Mouse (Mus musculus): ENCODE data around the gene Gm48551. TPM values are rescaled to one million over a fixed set of nuclear protein-coding genes. Genes with fewer than 3 reads are reported as not detected.
A peak's percentile ranks its signal among the peaks of the same experiment; 100 is the strongest.

The Gm48551 gene
- polyA plus RNA-seq, 1 experiment from 2014 or later = 3.1 TPM

DNA sequence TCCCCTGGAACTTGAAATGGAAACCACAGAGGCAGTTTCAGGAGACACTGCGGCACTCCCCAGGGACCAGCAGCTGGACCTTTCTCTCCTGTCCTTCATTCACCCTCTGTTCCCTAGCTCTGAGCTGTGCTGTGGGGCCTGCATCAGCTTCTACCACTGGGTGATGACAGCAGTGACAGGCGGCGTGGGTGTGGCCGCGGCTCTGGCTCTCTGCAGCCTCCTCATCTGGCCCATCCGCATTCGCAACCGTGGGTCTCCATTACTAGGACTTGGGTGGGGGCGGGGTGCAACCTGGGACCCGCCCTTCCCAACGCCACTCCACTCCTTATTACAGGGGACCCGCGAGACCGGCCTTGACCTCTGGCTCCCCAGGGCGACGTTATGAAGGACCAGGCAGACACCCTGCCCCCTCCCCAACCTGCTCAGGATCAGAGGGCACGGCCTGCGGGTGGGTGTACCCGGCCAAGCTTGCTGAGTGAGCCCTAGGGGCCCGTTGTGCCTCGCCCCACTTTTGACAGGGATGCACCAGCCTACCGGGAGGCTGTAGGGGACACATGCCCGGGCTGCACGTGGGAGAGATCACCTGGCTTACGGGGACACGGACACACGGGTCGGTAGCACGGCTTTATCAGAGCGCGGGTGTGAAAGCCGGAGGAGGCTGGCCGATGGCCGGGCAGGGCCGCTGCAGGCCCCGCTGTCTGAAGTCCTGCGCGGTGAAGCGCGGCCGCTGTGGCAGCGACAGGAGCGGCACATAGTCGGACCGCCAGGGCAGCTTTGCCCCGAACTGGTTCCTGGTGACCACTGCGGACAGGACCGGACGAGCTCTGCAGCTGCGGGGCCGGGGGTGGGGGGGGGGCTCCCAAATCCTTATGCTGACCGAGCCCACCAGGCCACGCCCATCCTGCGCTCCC is 20.6 kb upstream of the Gm48551 start:
- Histone ChIP-seq H3K9me3 (no peaks in the 10 kb centered on the region), H3K4me1 (peaks cover 93% of the 10 kb centered on the region), H3K27me3 (ENCODE audit: insufficient read depth, poor library complexity, severe bottlenecking) (peaks cover 35% of the 10 kb centered on the region), H3K36me3 (peaks cover 40% of the 10 kb centered on the region), H3K4me3 (peak overlapping the region; percentile 64), H3K27ac (peak overlapping the region; percentile 90)
- peak; percentile 94 for DNase-seq (ENCODE audit: low spot score)
- WGBS = 5% methylated on average over 54 of the region's 54 CpGs

DNA sequence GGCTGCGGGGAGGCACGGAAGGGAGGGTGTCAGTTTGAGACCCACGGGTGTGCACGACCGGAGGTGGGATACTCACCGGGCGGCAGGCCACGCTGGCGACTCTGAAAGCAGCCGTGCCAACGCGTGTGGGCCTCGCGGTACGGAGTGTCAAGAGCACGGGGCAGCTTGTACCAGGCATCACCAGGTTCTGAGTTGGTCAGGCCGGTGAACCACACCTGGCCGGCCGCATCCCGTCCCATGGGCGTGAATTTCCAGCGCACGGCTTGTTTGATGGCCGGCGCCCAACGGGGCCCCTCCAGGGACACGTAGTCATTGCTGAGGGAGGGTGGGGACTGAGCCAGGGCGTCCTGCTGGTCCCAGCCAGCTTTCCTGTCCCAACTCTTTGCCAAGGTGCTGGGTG is 19.6 kb upstream of the Gm48551 start:
- WGBS = 14% methylated on average over 28 of the region's 28 CpGs
- H3K9me3 ChIP-seq = no peaks in the 10 kb centered on the region
- peaks cover 35% of the 10 kb centered on the region for H3K27me3 ChIP-seq (ENCODE audit: insufficient read depth, poor library complexity, severe bottlenecking)
- peaks cover 50% of the 10 kb centered on the region for H3K36me3 ChIP-seq
- H3K4me3 ChIP-seq = peak overlapping the region; percentile 64
- H3K4me1 ChIP-seq = peaks cover 88% of the 10 kb centered on the region
- H3K27ac ChIP-seq = peak overlapping the region; percentile 78
- no peak for DNase-seq (ENCODE audit: low spot score)

DNA sequence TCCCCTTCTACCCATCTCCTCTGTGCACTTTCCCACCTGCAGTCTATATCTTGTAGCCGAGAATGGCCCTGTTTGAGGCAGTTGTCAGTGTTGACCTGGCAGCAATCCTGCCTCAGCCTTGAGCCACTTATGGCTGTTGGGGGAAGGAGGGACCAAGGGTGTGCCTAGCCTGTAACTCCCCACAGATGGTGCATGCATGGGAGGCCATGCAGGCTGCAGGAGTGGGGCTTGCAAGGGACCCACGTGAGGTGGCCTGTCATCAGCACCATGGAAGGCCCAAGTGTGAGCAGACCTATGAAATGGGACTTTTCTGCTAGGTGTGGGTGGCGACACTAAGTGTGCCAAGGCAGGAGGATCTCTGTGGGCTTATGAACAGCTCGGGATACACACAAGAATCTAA is 19.2 kb upstream of the Gm48551 start:
- Histone ChIP-seq H3K27me3 (ENCODE audit: insufficient read depth, poor library complexity, severe bottlenecking) (peaks cover 35% of the 10 kb centered on the region), H3K9me3 (no peaks in the 10 kb centered on the region), H3K4me3 (peak overlapping the region; percentile 64), H3K4me1 (peaks cover 84% of the 10 kb centered on the region), H3K27ac (peak overlapping the region; percentile 78), H3K36me3 (peaks cover 54% of the 10 kb centered on the region)
- DNase-seq (ENCODE audit: low spot score) = no peak
- WGBS = 36% methylated on average over 4 of the region's 4 CpGs

DNA sequence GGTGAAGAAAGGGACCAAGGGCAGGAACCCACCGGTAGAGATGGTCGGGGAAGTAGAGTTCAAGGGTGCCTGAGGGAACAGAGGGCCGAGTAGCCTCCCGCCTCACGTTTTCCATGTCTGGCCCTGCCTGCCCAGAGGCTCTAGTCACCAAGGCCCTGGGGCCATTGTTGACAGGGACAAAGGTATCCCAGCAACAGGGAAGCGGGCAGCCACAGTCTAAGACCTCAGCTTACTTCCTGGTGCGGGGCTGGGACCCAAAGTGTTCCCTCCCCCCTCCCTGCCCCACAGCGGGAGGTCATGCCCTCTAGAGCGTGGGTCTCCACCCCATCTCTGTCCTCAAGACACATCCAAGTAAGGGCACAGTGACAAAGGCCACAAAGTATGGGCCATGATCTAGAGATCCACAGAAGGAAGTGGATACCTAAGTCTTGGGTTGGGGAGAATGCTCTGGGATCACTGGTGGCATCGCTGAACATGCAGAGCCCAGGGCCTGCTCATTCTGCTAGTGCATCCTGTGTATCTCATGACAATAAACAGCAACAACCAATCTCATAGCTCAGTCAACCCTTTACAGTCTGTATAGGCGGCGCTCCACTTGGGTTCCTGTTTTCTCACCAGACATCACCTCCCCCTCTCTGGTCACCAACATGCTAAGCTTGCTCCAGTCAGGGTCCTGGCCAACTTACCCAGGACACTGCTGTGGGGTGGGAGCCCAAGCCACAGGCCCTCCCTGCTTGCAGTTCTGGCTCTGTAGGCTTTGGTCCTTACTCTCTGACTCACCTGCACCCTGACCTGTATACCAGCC is 18.4 kb upstream of the Gm48551 start, which contains the start of gene 4930404N11Rik:
4930404N11Rik (minus strand) TSS at position 145 of the 805 bp plus-strand sequence.
- Histone ChIP-seq H3K27ac (peak within 1 kb of the TSS; percentile 78), H3K27me3 (ENCODE audit: insufficient read depth, poor library complexity, severe bottlenecking) (peaks cover 35% of the 10 kb centered on the region), H3K36me3 (peaks cover 62% of the 10 kb centered on the region), H3K4me3 (peak within 1 kb of the TSS; percentile 64), H3K4me1 (peaks cover 76% of the 10 kb centered on the region), H3K9me3 (no peaks in the 10 kb centered on the region)
- DNase-seq (ENCODE audit: low spot score) = no peak
- 31% methylated on average over 12 of the region's 12 CpGs for WGBS

DNA sequence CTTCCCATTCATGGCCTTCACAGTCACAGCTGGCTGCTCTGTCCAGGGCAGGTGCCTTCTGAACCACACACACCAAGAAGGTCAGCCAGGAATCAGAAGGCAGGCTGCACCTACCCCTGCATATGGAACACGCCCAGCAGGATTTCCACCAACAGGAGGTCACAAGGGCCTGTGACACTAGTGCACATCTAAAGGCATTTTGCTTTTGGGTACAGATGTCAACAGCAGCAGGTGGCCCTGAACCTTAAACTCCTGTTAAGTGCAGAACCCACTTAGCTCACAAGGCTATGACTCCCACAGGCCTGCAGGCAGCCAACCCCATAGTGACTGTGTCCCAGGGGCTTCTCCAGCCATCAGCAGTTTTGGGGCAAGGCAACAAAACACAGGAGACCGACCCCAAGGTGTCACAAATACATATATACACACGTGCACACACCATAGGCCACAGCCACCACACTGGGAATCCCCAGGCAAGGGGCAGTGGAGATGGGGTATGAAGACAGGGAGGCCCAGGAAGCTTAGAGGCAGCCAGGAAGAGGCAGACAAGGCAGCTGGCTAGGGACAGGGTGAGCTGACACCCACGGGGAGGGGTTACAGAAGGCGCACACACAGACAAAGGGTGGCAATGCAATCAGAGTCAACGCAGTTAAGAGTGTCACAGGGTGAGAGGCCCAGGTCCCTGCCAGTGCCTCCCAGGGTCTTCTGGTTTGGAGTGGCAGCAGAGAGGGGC is 17.6 kb upstream of the Gm48551 start:
- Histone ChIP-seq H3K27ac (0 out of 2 replicates have a peak overlapping the region, but pooled peaks have one; percentile 62), H3K4me1 (peaks cover 68% of the 10 kb centered on the region), H3K9me3 (no peaks in the 10 kb centered on the region), H3K36me3 (peaks cover 69% of the 10 kb centered on the region), H3K4me3 (no peak overlapping the region), H3K27me3 (ENCODE audit: insufficient read depth, poor library complexity, severe bottlenecking) (peaks cover 35% of the 10 kb centered on the region)
- DNase-seq (ENCODE audit: low spot score) = no peak
- 80% methylated on average over 6 of the region's 6 CpGs for WGBS

DNA sequence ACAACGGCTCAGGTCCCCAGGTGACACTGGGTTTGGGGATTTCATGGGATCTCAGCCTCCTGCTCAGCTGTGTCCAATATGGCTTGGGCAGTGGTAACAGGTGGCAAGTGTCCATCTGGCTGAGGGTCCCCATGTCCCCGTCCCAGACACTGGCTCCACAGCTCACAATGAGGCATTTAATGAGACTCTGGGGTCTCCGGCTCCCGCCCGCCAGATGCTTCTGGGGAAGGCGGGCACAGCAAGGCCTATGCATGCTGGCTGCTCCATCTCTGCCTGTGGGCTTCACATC is 17.1 kb upstream of the Gm48551 start:
- DNase-seq (ENCODE audit: low spot score) = no peak
- peaks cover 63% of the 10 kb centered on the region for H3K4me1 ChIP-seq
- WGBS = 96% methylated on average over 6 of the region's 6 CpGs
- H3K9me3 ChIP-seq = no peaks in the 10 kb centered on the region
- H3K4me3 ChIP-seq = no peak overlapping the region
- no peak overlapping the region for H3K27ac ChIP-seq
- H3K27me3 ChIP-seq (ENCODE audit: insufficient read depth, poor library complexity, severe bottlenecking) = peaks cover 31% of the 10 kb centered on the region
- H3K36me3 ChIP-seq = peaks cover 69% of the 10 kb centered on the region

DNA sequence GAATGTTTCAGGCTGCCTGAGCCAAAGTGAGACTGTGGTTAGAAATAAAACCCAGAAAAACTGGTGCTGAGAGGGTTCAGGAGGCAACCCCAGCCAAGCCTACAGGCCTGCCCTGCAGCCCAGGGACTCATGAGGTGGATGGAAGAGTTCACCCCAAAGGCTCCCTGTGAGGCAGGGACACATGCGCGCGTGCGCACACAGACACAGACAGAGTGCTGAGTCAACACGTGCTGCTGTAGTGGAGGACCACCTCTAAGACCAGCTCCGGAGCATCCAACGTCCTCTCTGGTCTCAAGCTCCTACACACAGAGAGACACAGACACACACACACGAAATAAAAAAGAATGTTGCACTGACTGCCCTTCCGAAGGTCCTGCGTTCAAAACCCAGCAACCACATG is 8.9 kb upstream of the Gm48551 start:
- 95% methylated on average over 10 of the region's 10 CpGs for WGBS
- Histone ChIP-seq H3K27ac (no peak overlapping the region), H3K27me3 (ENCODE audit: insufficient read depth, poor library complexity, severe bottlenecking) (no peaks in the 10 kb centered on the region), H3K4me3 (no peak overlapping the region), H3K9me3 (no peaks in the 10 kb centered on the region), H3K4me1 (peaks cover 35% of the 10 kb centered on the region), H3K36me3 (peaks cover 55% of the 10 kb centered on the region)
- no peak for DNase-seq (ENCODE audit: low spot score)

DNA sequence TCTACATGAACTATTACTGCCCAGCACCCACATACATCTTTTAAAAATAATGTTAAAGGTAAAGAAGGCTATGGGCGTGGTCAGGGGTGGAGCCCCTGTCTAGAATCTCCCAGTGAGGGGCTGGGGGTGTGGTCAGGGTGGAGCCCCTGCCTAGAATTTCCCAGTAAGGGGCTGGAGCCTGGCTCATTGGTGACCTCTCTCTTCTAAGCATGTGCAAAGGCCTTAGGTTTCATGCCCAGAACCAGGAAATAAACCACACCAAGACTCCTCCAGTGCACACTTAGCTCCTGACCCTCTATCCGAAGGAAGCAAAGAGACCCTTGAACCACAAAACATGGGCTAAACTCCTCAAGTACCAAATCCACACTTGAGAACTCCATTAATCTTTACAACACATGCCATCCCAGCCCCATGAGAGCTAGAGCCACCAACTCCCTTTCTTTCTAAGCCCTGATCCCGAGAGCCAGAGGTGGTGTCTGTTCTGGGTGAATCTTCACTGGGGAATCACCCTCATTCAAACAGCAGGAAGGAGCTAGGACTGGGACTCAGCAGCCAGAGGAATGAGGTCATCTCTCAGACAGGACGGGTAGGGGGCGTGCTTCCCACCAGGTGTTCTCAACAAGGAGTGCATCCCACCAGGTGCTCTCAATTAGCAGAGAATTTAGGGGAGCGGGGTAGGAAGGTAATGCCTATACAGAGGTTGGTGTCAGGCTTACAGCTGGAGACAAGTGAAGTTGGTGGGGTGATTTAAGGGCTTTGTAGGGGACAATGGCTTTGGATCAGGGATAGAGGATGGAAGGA is 7.5 kb upstream of the Gm48551 start:
- Histone ChIP-seq H3K4me3 (peak overlapping the region; percentile 94), H3K36me3 (peaks cover 40% of the 10 kb centered on the region), H3K4me1 (peaks cover 40% of the 10 kb centered on the region), H3K27me3 (ENCODE audit: insufficient read depth, poor library complexity, severe bottlenecking) (no peaks in the 10 kb centered on the region), H3K9me3 (no peaks in the 10 kb centered on the region), H3K27ac (peak overlapping the region; percentile 98)
- WGBS = 35% methylated on average over 6 of the region's 6 CpGs
- DNase-seq (ENCODE audit: low spot score) = no peak

DNA sequence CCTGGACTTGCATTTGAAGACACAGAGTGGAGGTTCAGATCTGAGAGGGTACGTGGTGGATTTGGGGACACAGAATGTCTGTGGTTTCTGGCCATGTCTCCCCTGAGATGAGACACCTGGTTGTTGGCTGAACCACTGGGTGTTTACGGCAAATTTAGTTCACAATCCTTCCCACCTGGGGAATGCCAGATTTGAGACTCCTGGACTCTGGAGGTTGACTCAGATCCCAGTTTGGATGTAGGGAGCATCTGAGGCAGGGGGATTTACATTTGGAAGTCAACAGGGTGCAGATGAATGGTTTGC is 7.0 kb upstream of the Gm48551 start:
- Histone ChIP-seq H3K36me3 (peaks cover 35% of the 10 kb centered on the region), H3K9me3 (no peaks in the 10 kb centered on the region), H3K4me3 (peak overlapping the region; percentile 94), H3K27me3 (ENCODE audit: insufficient read depth, poor library complexity, severe bottlenecking) (no peaks in the 10 kb centered on the region), H3K27ac (peak overlapping the region; percentile 98), H3K4me1 (peaks cover 44% of the 10 kb centered on the region)
- no peak for DNase-seq (ENCODE audit: low spot score)
- 57% methylated on average over 2 of the region's 2 CpGs for WGBS

DNA sequence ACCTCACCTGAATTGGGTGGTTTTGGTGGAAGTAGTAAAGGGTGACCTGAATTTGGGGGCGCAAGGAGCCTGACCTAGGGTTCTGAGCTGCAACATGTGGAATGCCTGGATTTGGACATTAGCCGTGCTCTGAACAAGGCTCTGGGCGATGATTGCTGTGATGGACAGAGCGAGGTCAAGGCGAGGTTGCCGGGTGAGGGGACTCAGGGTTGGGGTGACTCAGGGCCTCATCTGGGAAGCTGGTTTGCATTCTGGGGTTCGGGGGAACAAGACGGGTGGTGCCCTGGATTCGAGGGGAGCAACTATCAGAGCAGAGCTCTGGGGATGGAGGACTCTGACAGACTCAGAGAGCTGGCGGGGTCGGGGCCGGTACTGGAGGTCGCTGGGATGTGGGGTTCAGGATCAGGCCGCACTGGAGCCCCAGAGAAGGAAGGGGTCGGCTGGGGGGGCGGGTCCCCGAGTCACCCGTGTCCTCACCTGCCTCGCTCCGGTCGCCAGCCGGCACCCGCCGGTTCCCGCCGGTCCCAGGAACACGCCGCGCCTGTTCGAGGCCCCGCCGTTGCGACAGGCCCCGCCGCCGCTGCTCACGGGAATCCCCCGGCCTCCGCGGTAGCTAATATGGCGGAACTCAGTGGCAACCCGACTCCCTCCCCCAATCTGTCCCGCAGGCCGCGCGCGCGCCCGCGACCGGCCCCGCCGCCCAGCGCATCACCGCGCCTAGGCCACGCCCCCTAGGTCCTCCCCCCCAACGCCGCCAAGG is 6.3 kb upstream of the Gm48551 start, which contains the start of gene Fzr1:
Fzr1 (minus strand) TSS at position 724 of the 760 bp plus-strand sequence.
- H3K27ac ChIP-seq = peak within 1 kb of the TSS; percentile 98
- DNase-seq (ENCODE audit: low spot score) = no peak
- no peaks in the 10 kb centered on the region for H3K9me3 ChIP-seq
- H3K4me1 ChIP-seq = peaks cover 40% of the 10 kb centered on the region
- no peaks in the 10 kb centered on the region for H3K27me3 ChIP-seq (ENCODE audit: insufficient read depth, poor library complexity, severe bottlenecking)
- H3K36me3 ChIP-seq = peaks cover 29% of the 10 kb centered on the region
- H3K4me3 ChIP-seq = peak within 1 kb of the TSS; percentile 94
- 1% methylated on average over 59 of the region's 59 CpGs for WGBS

DNA sequence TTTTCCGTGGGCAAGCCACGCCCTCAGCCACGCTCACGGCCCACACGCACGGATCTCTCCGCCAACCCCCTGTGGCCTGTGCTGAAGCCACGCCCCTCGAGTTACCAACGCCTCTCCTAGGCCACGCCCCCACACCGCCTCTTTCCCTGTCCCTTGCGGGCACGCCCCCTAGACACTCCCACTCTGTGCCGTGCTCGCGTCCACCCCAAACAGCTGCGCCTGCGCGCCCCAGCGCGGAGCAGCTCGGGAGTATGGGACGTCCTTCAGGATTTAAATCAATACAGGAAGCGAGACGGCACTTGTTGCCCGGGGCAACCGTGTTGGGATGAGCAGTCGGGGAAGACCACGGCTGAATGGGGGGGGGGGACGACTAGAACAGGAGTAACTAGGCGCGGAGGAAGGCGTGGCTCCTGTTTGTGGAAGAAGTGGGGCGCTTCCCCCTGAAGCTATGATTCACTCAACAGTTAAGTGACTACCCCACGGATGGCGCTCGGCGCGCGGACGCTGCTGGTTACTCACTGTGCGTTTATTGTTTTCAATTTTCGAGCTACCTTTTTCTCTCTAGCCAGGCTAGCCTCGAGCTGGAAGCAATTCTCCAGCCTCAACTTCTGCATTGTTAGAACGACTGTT is 5.6 kb upstream of the Gm48551 start:
- DNase-seq (ENCODE audit: low spot score) = peak; percentile 100

More for the DNA sequence above, 5.6 kb upstream of the Gm48551 start:
- H3K9me3 ChIP-seq = no peaks in the 10 kb centered on the region
- H3K27ac ChIP-seq = peak overlapping the region; percentile 98
- peak overlapping the region; percentile 94 for H3K4me3 ChIP-seq
- peaks cover 34% of the 10 kb centered on the region for H3K4me1 ChIP-seq
- no peaks in the 10 kb centered on the region for H3K27me3 ChIP-seq (ENCODE audit: insufficient read depth, poor library complexity, severe bottlenecking)
- peaks cover 22% of the 10 kb centered on the region for H3K36me3 ChIP-seq
- under 1% methylated on average over 46 of the region's 46 CpGs for WGBS
